In genomic region chr1:182504223-182504622, GRCm38 (mm10) we compare ENCODE assay signal across 8 mouse cellular contexts. TPM values are rescaled to one million over a fixed set of nuclear protein-coding genes. Genes with fewer than 3 reads are reported as not detected.
DNase-seq lines count a peak whose midpoint lies in the region; ATAC-seq and TF ChIP-seq lines count a peak whose summit lies in the region.

No protein-coding gene starts in this region.

- TF ChIP-seq EP300 in liver, postnatal 0 days (IDR thresholded peaks at IDR 0.05; ENCODE audit: low read depth), result peak; percentile 35; the same call in 1 of the 2 replicates
- TF ChIP-seq EP300 in stomach, postnatal 0 days (optimal IDR thresholded peaks at IDR 0.05), result no peak

- H3K4me1 ChIP-seq in hindbrain, postnatal 0 days (ENCODE audit: insufficient read depth, low read length), result 0 out of 2 replicates have a peak, but pooled peaks cover 7% of the 10 kb centered on the region
- H3K4me1 ChIP-seq in liver, postnatal 0 days (ENCODE audit: insufficient read depth), result peaks cover 40% of the 10 kb centered on the region
- H3K4me1 ChIP-seq in stomach, postnatal 0 days (replicated peaks; ENCODE audit: control insufficient read depth, insufficient read depth), result peaks cover 16% of the 10 kb centered on the region

- no peak overlapping the region for H3K27ac ChIP-seq in hindbrain, postnatal 0 days
- H3K27ac ChIP-seq in liver, postnatal 0 days (ENCODE audit: low read depth), result 0 out of 2 replicates have a peak overlapping the region, but pooled peaks have one; percentile 22
- H3K27ac ChIP-seq in stomach, postnatal 0 days (replicated peaks), result peak overlapping the region; percentile 46; the same call in 1 of the 2 replicates

- no peak overlapping the region for H3K4me2 ChIP-seq in hindbrain, postnatal 0 days (ENCODE audit: low read depth, low read length)
- H3K4me2 ChIP-seq in liver, postnatal 0 days (ENCODE audit: low read depth, low read length), result 0 out of 2 replicates have a peak overlapping the region, but pooled peaks have one; percentile 26
- H3K4me2 ChIP-seq in stomach, postnatal 0 days (replicated peaks; ENCODE audit: low read depth), result no peak overlapping the region

- WGBS in hindbrain, postnatal 0 days, result 17% methylated on average over 4 of the region's 4 CpGs
- 20% methylated on average over 4 of the region's 4 CpGs for WGBS in liver, postnatal 0 days (ENCODE audit: insufficient replicate concordance)
- WGBS in stomach, postnatal 0 days, result 10% methylated on average over 4 of the region's 4 CpGs

- H3K9me3 ChIP-seq in hindbrain, postnatal 0 days (ENCODE audit: low read length), result no peaks in the 10 kb centered on the region
- no peaks in the 10 kb centered on the region for H3K9me3 ChIP-seq in liver, postnatal 0 days (ENCODE audit: low read length)
- no peaks in the 10 kb centered on the region for H3K9me3 ChIP-seq in stomach, postnatal 0 days (ENCODE audit: control insufficient read depth, low read length)

- H3K4me3 ChIP-seq in hindbrain, postnatal 0 days (ENCODE audit: low read length), result no peak overlapping the region
- no peak overlapping the region for H3K4me3 ChIP-seq in liver, postnatal 0 days (ENCODE audit: low read depth, low read length)
- no peak overlapping the region for H3K4me3 ChIP-seq in stomach, postnatal 0 days (ENCODE audit: low read depth, low read length)

- peak; percentile 21 for DNase-seq in embryo, embryonic 10 days (ENCODE audit: low spot score)
- no peak for DNase-seq in embryo, embryonic 9.5 days (ENCODE audit: extremely low spot score)
- peak; percentile 31 for DNase-seq in ES-CJ7 (ENCODE audit: low read depth, low spot score)
- peak; percentile 69 for DNase-seq in gastrocnemius, adult 18-20 months (ENCODE audit: low spot score)
- DNase-seq in hindbrain, postnatal 0 days (ENCODE audit: low spot score), result peak; percentile 66
- peak; percentile 75 for DNase-seq in liver, postnatal 0 days
- DNase-seq in stomach, postnatal 0 days (ENCODE audit: low spot score), result peak; percentile 76
- no peak for DNase-seq in frontal cortex, postnatal 10 days (ENCODE audit: low spot score in 2 of 2)

- H3K27me3 ChIP-seq in hindbrain, postnatal 0 days (ENCODE audit: insufficient read depth, low read length), result no peaks in the 10 kb centered on the region
- H3K27me3 ChIP-seq in liver, postnatal 0 days (ENCODE audit: insufficient read depth, low read length), result no peaks in the 10 kb centered on the region
- no peaks in the 10 kb centered on the region for H3K27me3 ChIP-seq in stomach, postnatal 0 days (ENCODE audit: control insufficient read depth, insufficient read depth, low read length)

- no peak for TF ChIP-seq CTCF in hindbrain, postnatal 0 days (IDR thresholded peaks at IDR 0.05; ENCODE audit: low read depth)
- TF ChIP-seq CTCF in liver, postnatal 0 days (IDR thresholded peaks at IDR 0.05; ENCODE audit: low read depth), result no peak
- TF ChIP-seq CTCF in stomach, postnatal 0 days (IDR thresholded peaks at IDR 0.05; ENCODE audit: low read depth), result no peak

- H3K36me3 ChIP-seq in hindbrain, postnatal 0 days (ENCODE audit: insufficient read depth, low read length), result no peaks in the 10 kb centered on the region; the same call in 1 of the 2 replicates
- H3K36me3 ChIP-seq in liver, postnatal 0 days (replicated peaks; ENCODE audit: insufficient read depth, low read length), result 0 out of 2 replicates have a peak, but pooled peaks cover 5% of the 10 kb centered on the region
- H3K36me3 ChIP-seq in stomach, postnatal 0 days (ENCODE audit: control insufficient read depth, insufficient read depth, low read length), result no peaks in the 10 kb centered on the region

- ATAC-seq in hindbrain, postnatal 0 days, result no peak
- ATAC-seq in liver, postnatal 0 days, result peak; percentile 49
- peak; percentile 72 for ATAC-seq in stomach, postnatal 0 days (ENCODE audit: low FRiP score, low TSS enrichment)

- H3K9ac ChIP-seq in hindbrain, postnatal 0 days (replicated peaks; ENCODE audit: low read length), result no peak overlapping the region
- no peak overlapping the region for H3K9ac ChIP-seq in liver, postnatal 0 days (replicated peaks)
- no peak overlapping the region; the same call in 1 of the 2 replicates for H3K9ac ChIP-seq in stomach, postnatal 0 days (ENCODE audit: low read length)

RNA-seq across cellular contexts. Expression of gene Capn2, which starts 13.2 kb away (rescaled TPM):
- total RNA-seq in gastrocnemius, adult 18-20 months (2021), result 10 to 100 TPM; 50.2 to 54.2 TPM
- total RNA-seq in hindbrain, postnatal 0 days (2014; rRNA removed), result 79.7 and 87.2 TPM in 2 replicates
- 82.2 and 83.7 TPM in 2 replicates for polyA plus RNA-seq in hindbrain, postnatal 0 days (2015; fragmentation: Nextera tagmentation; extraction: Ambion mirVana)
- 20.6 and 23.6 TPM in 2 replicates for polyA plus RNA-seq in liver, postnatal 0 days (2015; fragmentation: Nextera tagmentation; extraction: Ambion mirVana)
- 54.4 and 55.6 TPM in 2 replicates for polyA plus RNA-seq in stomach, postnatal 0 days (2015; fragmentation: Nextera tagmentation; extraction: Ambion mirVana)

Comparison
In these comparisons a context has a peak if more than half of its experiments do, and no peak if none do; other contexts are left out.
1. DNase-seq: peak in embryo, embryonic 10 days (single experiment), ES-CJ7 (single experiment), gastrocnemius, adult 18-20 months (single experiment), hindbrain, postnatal 0 days (single experiment), liver, postnatal 0 days (single experiment) and stomach, postnatal 0 days (single experiment); none in embryo, embryonic 9.5 days (single experiment) and frontal cortex, postnatal 10 days (0 of 2).